Mouse (Mus musculus): ENCODE data around the gene Prdm10.

The Prdm10 gene

GRCm38 (mm10) chr9:31280366-31281010, at the start of gene Prdm10:
Gene Prdm10, plus strand, starts transcription at chr9:31280538.
- peak; percentile 92 for DNase-seq (ENCODE audit: low spot score)

GRCm38 (mm10) chr9:31235030-31235429, 45.3 kb upstream of the Prdm10 start:
- DNase-seq (ENCODE audit: low spot score), result no peak

GRCm38 (mm10) chr9:31235489-31235888, 44.8 kb upstream of the Prdm10 start:
- no peak for DNase-seq (ENCODE audit: low spot score)

GRCm38 (mm10) chr9:31236079-31236478, 44.3 kb upstream of the Prdm10 start:
- DNase-seq (ENCODE audit: low spot score), result no peak

GRCm38 (mm10) chr9:31238526-31238925, 41.8 kb upstream of the Prdm10 start:
- DNase-seq (ENCODE audit: low spot score), result no peak

- DNase-seq (ENCODE audit: low spot score), result no peak
Measured at GRCm38 (mm10) chr9:31239551-31239950, 40.8 kb upstream of the Prdm10 start.

GRCm38 (mm10) chr9:31240522-31241207, 39.7 kb upstream of the Prdm10 start:
- DNase-seq (ENCODE audit: low spot score), result no peak

- no peak for DNase-seq (ENCODE audit: low spot score)
Measured at GRCm38 (mm10) chr9:31241208-31241699, 39.1 kb upstream of the Prdm10 start.

- no peak for DNase-seq (ENCODE audit: low spot score)
Measured at GRCm38 (mm10) chr9:31243306-31243938, 36.9 kb upstream of the Prdm10 start.

- no peak for DNase-seq (ENCODE audit: low spot score)
Measured at GRCm38 (mm10) chr9:31243939-31244333, 36.4 kb upstream of the Prdm10 start.

GRCm38 (mm10) chr9:31245006-31245405, 35.3 kb upstream of the Prdm10 start:
- DNase-seq (ENCODE audit: low spot score), result no peak

GRCm38 (mm10) chr9:31246421-31246820, 33.9 kb upstream of the Prdm10 start:
- no peak for DNase-seq (ENCODE audit: low spot score)

GRCm38 (mm10) chr9:31247447-31248220, 32.7 kb upstream of the Prdm10 start:
- no peak for DNase-seq (ENCODE audit: low spot score)

GRCm38 (mm10) chr9:31252182-31252799, 28.0 kb upstream of the Prdm10 start:
- peak; percentile 44 for DNase-seq (ENCODE audit: low spot score)

GRCm38 (mm10) chr9:31253311-31253734, 27.0 kb upstream of the Prdm10 start:
- no peak for DNase-seq (ENCODE audit: low spot score)

- DNase-seq (ENCODE audit: low spot score), result peak; percentile 14
Measured at GRCm38 (mm10) chr9:31253866-31254696, 26.3 kb upstream of the Prdm10 start.

- no peak for DNase-seq (ENCODE audit: low spot score)
Measured at GRCm38 (mm10) chr9:31254697-31255004, 25.7 kb upstream of the Prdm10 start.

GRCm38 (mm10) chr9:31255953-31256352, 24.4 kb upstream of the Prdm10 start:
- no peak for DNase-seq (ENCODE audit: low spot score)

- no peak for DNase-seq (ENCODE audit: low spot score)
Measured at GRCm38 (mm10) chr9:31258237-31258636, 22.1 kb upstream of the Prdm10 start.

- no peak for DNase-seq (ENCODE audit: low spot score)
Measured at GRCm38 (mm10) chr9:31260219-31260618, 20.1 kb upstream of the Prdm10 start.

All from ovary, adult 18-20 months (tissue).